Comparison of ENCODE assay signal across 12 mouse cellular contexts in the genomic region with DNA sequence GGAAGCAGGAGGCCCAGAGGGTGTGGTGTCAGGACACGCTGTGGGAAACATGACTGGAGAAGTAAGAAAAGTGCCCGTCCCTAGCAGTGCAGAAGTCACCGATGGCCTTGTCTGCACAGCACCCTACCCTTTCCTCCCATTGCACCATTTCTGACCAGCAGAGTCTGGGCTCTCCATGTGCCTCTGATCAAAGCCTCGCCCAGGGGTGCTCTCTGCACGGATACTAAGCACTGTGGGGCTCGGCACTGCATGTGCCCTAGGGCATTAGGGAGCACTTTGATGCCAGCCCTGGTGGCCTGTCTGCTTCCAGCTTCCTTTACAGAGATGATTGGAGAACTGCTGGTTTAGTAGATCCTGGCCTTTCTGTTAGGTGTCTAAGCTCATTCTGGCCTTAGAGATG. TPM values are rescaled to one million over a fixed set of nuclear protein-coding genes. Genes with fewer than 3 reads are reported as not detected.
DNase-seq lines count a peak whose midpoint lies in the region; ATAC-seq and TF ChIP-seq lines count a peak whose summit lies in the region.
"Had no signal": no experiment of that assay in that cellular context is flagged by ENCODE, and none has a peak within 500 bp of the region (broad histone marks: within the 10 kb centered on the region; RNA-seq: fewer than 3 reads in every experiment).

No protein-coding gene starts in this region.

- H3K9me3 ChIP-seq in heart, embryonic 12.5 days (replicated peaks): no peaks in the 10 kb centered on the region
- H3K9me3 ChIP-seq in liver, embryonic 12.5 days (replicated peaks): no peaks in the 10 kb centered on the region
- no peaks in the 10 kb centered on the region for H3K9me3 ChIP-seq in embryonic facial prominence, embryonic 14.5 days (ENCODE audit: control insufficient read depth, low read length)
- H3K9me3 ChIP-seq in stomach, postnatal 0 days (ENCODE audit: control insufficient read depth, low read length): no peaks in the 10 kb centered on the region
- H3K9me3 ChIP-seq in forebrain, embryonic 13.5 days (replicated peaks): no peaks in the 10 kb centered on the region
- H3K9me3 ChIP-seq: forebrain, embryonic 12.5 days; midbrain, embryonic 15.5 days had no signal

- no peak overlapping the region for H3K4me2 ChIP-seq in heart, embryonic 12.5 days
- H3K4me2 ChIP-seq in liver, embryonic 12.5 days: no peak overlapping the region
- H3K4me2 ChIP-seq in embryonic facial prominence, embryonic 14.5 days (ENCODE audit: low read depth, low read length): no peak overlapping the region
- no peak overlapping the region for H3K4me2 ChIP-seq in stomach, postnatal 0 days (replicated peaks; ENCODE audit: low read depth)
- no peak overlapping the region for H3K4me2 ChIP-seq in forebrain, embryonic 13.5 days
- H3K4me2 ChIP-seq: forebrain, embryonic 12.5 days; hindbrain, embryonic 14.5 days; midbrain, embryonic 15.5 days had no signal

- H3K27me3 ChIP-seq in heart, embryonic 12.5 days (replicated peaks): no peaks in the 10 kb centered on the region
- H3K27me3 ChIP-seq in liver, embryonic 12.5 days (replicated peaks): no peaks in the 10 kb centered on the region
- no peaks in the 10 kb centered on the region for H3K27me3 ChIP-seq in embryonic facial prominence, embryonic 14.5 days (replicated peaks; ENCODE audit: control insufficient read depth, insufficient read depth, low read length)
- no peaks in the 10 kb centered on the region for H3K27me3 ChIP-seq in stomach, postnatal 0 days (ENCODE audit: control insufficient read depth, insufficient read depth, low read length)
- H3K27me3 ChIP-seq in forebrain, embryonic 13.5 days: no peaks in the 10 kb centered on the region
- H3K27me3 ChIP-seq: forebrain, embryonic 12.5 days; midbrain, embryonic 15.5 days had no signal

- WGBS in heart, embryonic 12.5 days: 84% methylated on average over 6 of the region's 6 CpGs
- WGBS in liver, embryonic 12.5 days (ENCODE audit: insufficient replicate concordance): 75% methylated on average over 6 of the region's 6 CpGs
- WGBS in embryonic facial prominence, embryonic 14.5 days: 69% methylated on average over 6 of the region's 6 CpGs
- WGBS in stomach, postnatal 0 days: 69% methylated on average over 6 of the region's 6 CpGs
- WGBS in forebrain, embryonic 13.5 days: 92% methylated on average over 6 of the region's 6 CpGs

- H3K9ac ChIP-seq in heart, embryonic 12.5 days: no peak overlapping the region; the same call in 1 of the 2 replicates
- peak overlapping the region; percentile 5; the same call in 1 of the 2 replicates for H3K9ac ChIP-seq in liver, embryonic 12.5 days
- no peak overlapping the region for H3K9ac ChIP-seq in embryonic facial prominence, embryonic 14.5 days (ENCODE audit: low read depth, low read length)
- H3K9ac ChIP-seq in stomach, postnatal 0 days (ENCODE audit: low read length): no peak overlapping the region
- H3K9ac ChIP-seq in forebrain, embryonic 13.5 days: no peak overlapping the region
- H3K9ac ChIP-seq: forebrain, embryonic 12.5 days; hindbrain, embryonic 14.5 days; midbrain, embryonic 15.5 days had no signal

- no peak for ATAC-seq in heart, embryonic 12.5 days (ENCODE audit: insufficient number of reproducible peaks, low FRiP score)
- ATAC-seq in liver, embryonic 12.5 days: peak; percentile 27; the same call in 1 of the 2 replicates
- ATAC-seq in embryonic facial prominence, embryonic 14.5 days (ENCODE audit: low read depth): no peak
- ATAC-seq in stomach, postnatal 0 days (ENCODE audit: low FRiP score, low TSS enrichment): no peak
- no peak for ATAC-seq in forebrain, embryonic 13.5 days
- ATAC-seq: midbrain, embryonic 15.5 days had no signal

- TF ChIP-seq CTCF in stomach, postnatal 0 days (IDR thresholded peaks at IDR 0.05; ENCODE audit: low read depth): no peak

- peak overlapping the region; percentile 62 for H3K27ac ChIP-seq in heart, embryonic 12.5 days (ENCODE audit: poor library complexity, severe bottlenecking)
- H3K27ac ChIP-seq in liver, embryonic 12.5 days: peak overlapping the region; percentile 27; the same call in 1 of the 2 replicates
- H3K27ac ChIP-seq in embryonic facial prominence, embryonic 14.5 days (replicated peaks; ENCODE audit: low read depth, low read length): 0 out of 2 replicates have a peak overlapping the region, but pooled peaks have one; percentile 28
- peak overlapping the region; percentile 65; the same call in 1 of the 2 replicates for H3K27ac ChIP-seq in stomach, postnatal 0 days (replicated peaks)
- H3K27ac ChIP-seq in forebrain, embryonic 13.5 days: no peak overlapping the region
- H3K27ac ChIP-seq: forebrain, embryonic 12.5 days; hindbrain, embryonic 14.5 days had no signal

- no peaks in the 10 kb centered on the region for H3K36me3 ChIP-seq in heart, embryonic 12.5 days
- H3K36me3 ChIP-seq in liver, embryonic 12.5 days: peaks cover 20% of the 10 kb centered on the region
- no peaks in the 10 kb centered on the region for H3K36me3 ChIP-seq in embryonic facial prominence, embryonic 14.5 days (ENCODE audit: control insufficient read depth, insufficient read depth, low read length)
- H3K36me3 ChIP-seq in stomach, postnatal 0 days (ENCODE audit: control insufficient read depth, insufficient read depth, low read length): no peaks in the 10 kb centered on the region
- peaks cover 13% of the 10 kb centered on the region; the same call in 1 of the 2 replicates for H3K36me3 ChIP-seq in forebrain, embryonic 13.5 days (ENCODE audit: poor library complexity, severe bottlenecking)
- H3K36me3 ChIP-seq: midbrain, embryonic 15.5 days had no signal

- TF ChIP-seq EP300 in stomach, postnatal 0 days (optimal IDR thresholded peaks at IDR 0.05): no peak

- H3K4me3 ChIP-seq in heart, embryonic 12.5 days: no peak overlapping the region
- no peak overlapping the region for H3K4me3 ChIP-seq in liver, embryonic 12.5 days
- H3K4me3 ChIP-seq in embryonic facial prominence, embryonic 14.5 days (ENCODE audit: low read depth, low read length): no peak overlapping the region
- no peak overlapping the region for H3K4me3 ChIP-seq in stomach, postnatal 0 days (ENCODE audit: low read depth, low read length)
- no peak overlapping the region for H3K4me3 ChIP-seq in forebrain, embryonic 13.5 days
- H3K4me3 ChIP-seq: forebrain, embryonic 12.5 days; midbrain, embryonic 15.5 days had no signal

- DNase-seq in heart, postnatal 4 days: no peak
- no peak for DNase-seq in liver
- DNase-seq in embryonic facial prominence, embryonic 14.5 days (ENCODE audit: low spot score): no peak
- no peak for DNase-seq in stomach, postnatal 0 days (ENCODE audit: low spot score)
- no peak for DNase-seq in ovary, postnatal 10 days (ENCODE audit: low spot score)
- DNase-seq: kidney, postnatal 4 days had no signal

- peaks cover 72% of the 10 kb centered on the region for H3K4me1 ChIP-seq in heart, embryonic 12.5 days (replicated peaks)
- peaks cover 57% of the 10 kb centered on the region for H3K4me1 ChIP-seq in liver, embryonic 12.5 days
- peaks cover 16% of the 10 kb centered on the region for H3K4me1 ChIP-seq in embryonic facial prominence, embryonic 14.5 days (ENCODE audit: control insufficient read depth, insufficient read depth, low read length)
- no peaks in the 10 kb centered on the region for H3K4me1 ChIP-seq in stomach, postnatal 0 days (replicated peaks; ENCODE audit: control insufficient read depth, insufficient read depth)
- H3K4me1 ChIP-seq in forebrain, embryonic 13.5 days: peaks cover 13% of the 10 kb centered on the region

RNA-seq across cellular contexts. Expression of gene Ada, which starts 37.2 kb away (rescaled TPM):
- 3.6 and 3.7 TPM in 2 replicates for polyA plus RNA-seq in heart, embryonic 12.5 days (2016; fragmentation: Nextera tagmentation; extraction: Ambion mirVana)
- total RNA-seq in heart, postnatal 4 days (2021): 1 to 10 TPM; 1.8 to 2.4 TPM
- polyA plus RNA-seq in liver, embryonic 12.5 days (2016; fragmentation: Nextera tagmentation; extraction: Ambion mirVana): 6.6 and 6.7 TPM in 2 replicates
- polyA plus RNA-seq in embryonic facial prominence, embryonic 14.5 days (2014; fragmentation: Nextera tagmentation; extraction: Ambion mirVana): 7.2 and 10.4 TPM in 2 replicates
- polyA plus RNA-seq in stomach, postnatal 0 days (2015; fragmentation: Nextera tagmentation; extraction: Ambion mirVana): 9.7 and 13.6 TPM in 2 replicates
- polyA plus RNA-seq in forebrain, embryonic 13.5 days (2015; fragmentation: Nextera tagmentation; extraction: Ambion mirVana): 6.6 and 7.3 TPM in 2 replicates

RNA-seq across cellular contexts. Expression of gene Pkig, which starts 54.7 kb away (rescaled TPM):
- 233 and 241 TPM in 2 replicates for polyA plus RNA-seq in heart, embryonic 12.5 days (2016; fragmentation: Nextera tagmentation; extraction: Ambion mirVana)
- total RNA-seq in heart, postnatal 4 days (2021): 100 to 1,000 TPM; 204 to 207 TPM
- polyA plus RNA-seq in liver, embryonic 12.5 days (2016; fragmentation: Nextera tagmentation; extraction: Ambion mirVana): 133 and 134 TPM in 2 replicates
- 153 and 165 TPM in 2 replicates for polyA plus RNA-seq in embryonic facial prominence, embryonic 14.5 days (2014; fragmentation: Nextera tagmentation; extraction: Ambion mirVana)
- polyA plus RNA-seq in stomach, postnatal 0 days (2015; fragmentation: Nextera tagmentation; extraction: Ambion mirVana): 60.9 and 66.3 TPM in 2 replicates
- 169 and 170 TPM in 2 replicates for polyA plus RNA-seq in forebrain, embryonic 13.5 days (2015; fragmentation: Nextera tagmentation; extraction: Ambion mirVana)
